Mouse (Mus musculus) Patski (cell line): ENCODE results near the gene Ipo8. TPM values are rescaled to one million over a fixed set of nuclear protein-coding genes. Genes with fewer than 3 reads are reported as not detected.
A peak's percentile ranks its signal among the peaks of the same experiment; 100 is the strongest.

ENCODE experiments used
- ATAC-seq: fragments of 100-300 bp; one replicate; pipeline ENCODE4 v1.8.0; 2021
- CTCF ChIA-PET: fragments of 350-600 bp; sonication (Branson Sonifier 250); formaldehyde crosslinking; loops from one replicate; lab custom pipeline; 2022; ENCODE audit warnings: inconsistent platforms; lab: Charles Lee
- POLR2A ChIA-PET: fragments of 350-600 bp; sonication (Branson Sonifier 250); formaldehyde crosslinking; loops from one replicate; lab custom pipeline; 2022; ENCODE audit warnings: antibody characterized with exemption, inconsistent platforms; lab: Charles Lee
- DNase-seq: peaks from one replicate; pipeline ENCODE4 v3.0.0-alpha.2; 2011; ENCODE audit warnings: low read depth, low spot score
- H3K27me3 ChIP-seq: fragments of 371-371 bp; one replicate; pipeline ENCODE4 v1.5.1; 2021
- CTCF ChIP-seq: fragments of 100-300 bp; IDR thresholded peaks from one replicate; pipeline ENCODE4 v1.5.1; 2021
- in situ Hi-C: fragments of 300-500 bp; cut with MboI; formaldehyde crosslinking; loops from 3 replicates; pipeline ENCODE4 v1.11.1; 2018; ENCODE audit warnings: low pct_unique_long_range_greater_than_20kb, mixed read lengths
- polyA plus RNA-seq: library from polyadenylated mRNA; unstranded; gene quantifications from one replicate; pipeline ENCODE4 v1.2.3, GENCODE M21; 2021

Ipo8 gene
- polyA plus RNA-seq, 1 experiment from 2014 or later = 51.6 TPM

DNA sequence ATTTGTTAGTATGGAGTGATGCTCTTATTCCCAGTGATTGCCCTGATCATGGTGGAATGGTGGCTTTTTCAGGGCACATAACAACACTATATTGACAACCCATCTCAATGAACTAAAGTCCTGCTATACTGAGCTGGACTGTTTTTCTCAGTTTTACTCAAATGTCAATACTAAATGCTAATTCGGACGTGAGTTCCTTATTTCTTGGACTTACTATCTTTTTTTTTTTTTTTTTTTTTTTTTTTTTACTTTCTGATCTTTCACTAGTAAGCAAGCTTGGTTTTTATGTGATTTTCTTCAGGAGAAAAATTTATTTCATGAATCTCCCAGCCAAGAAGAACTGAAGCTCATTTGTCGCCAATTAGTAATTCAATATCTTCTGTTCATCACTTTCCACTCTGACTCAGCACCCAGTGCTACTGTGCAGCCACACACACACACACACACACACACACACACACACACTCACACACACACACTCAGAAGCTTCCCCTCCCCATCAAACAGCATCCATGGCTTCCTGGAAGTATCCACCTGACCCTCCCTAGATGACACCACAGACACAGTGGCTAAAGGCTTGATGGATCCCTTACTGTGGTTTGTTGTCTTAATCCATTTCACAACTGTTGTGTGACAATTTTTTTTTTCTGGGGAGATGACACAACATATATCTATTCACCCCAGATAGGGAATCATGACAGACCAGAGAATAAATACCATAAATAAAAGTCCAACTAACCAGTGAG is 69.1 kb downstream of the Ipo8 start:
- ATAC-seq (peak; percentile 56), DNase-seq (no peak)
- in situ Hi-C loops = no loop called here
- POLR2A ChIA-PET = interaction anchor here (0.6 kb wide), 1 partner anchor 9 kb away, joined by 4 read pairs; no protein-coding TSS in a partner anchor
- CTCF ChIA-PET = interaction anchor here (0.6 to 1.7 kb wide), 5 partner anchors 9 to 517 kb away, joined by 3 to 5 read pairs (median 4); no protein-coding TSS in a partner anchor
- no peaks in the 10 kb centered on the region for H3K27me3 ChIP-seq
- no peak for TF ChIP-seq CTCF

DNA sequence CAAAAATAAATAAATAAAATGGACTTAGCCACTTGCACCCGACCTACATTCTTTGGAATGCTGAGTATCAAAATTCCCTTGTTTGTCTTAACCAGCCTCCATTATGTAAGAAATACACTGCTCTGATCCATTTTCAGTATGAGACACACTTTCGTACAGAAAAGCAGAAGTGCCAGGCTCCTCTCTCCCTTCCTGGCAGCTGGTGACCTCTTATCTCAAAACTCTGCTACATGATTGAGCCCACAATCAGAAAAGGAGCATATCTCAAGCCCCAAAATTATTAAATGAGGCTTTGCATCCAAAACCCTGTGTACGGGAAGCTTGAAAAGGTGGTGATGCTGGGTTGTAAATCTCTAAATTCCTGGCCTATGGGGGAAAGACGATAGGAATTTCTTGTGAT is 69.8 kb downstream of the Ipo8 start:
- DNase-seq (no peak), ATAC-seq (no peak)
- CTCF ChIA-PET = interaction anchor here (1.4 to 1.7 kb wide), 2 partner anchors 10 to 12 kb away, joined by 3 to 5 read pairs; no protein-coding TSS in a partner anchor
- POLR2A ChIA-PET = no interaction called here
- no peak for TF ChIP-seq CTCF
- no peaks in the 10 kb centered on the region for H3K27me3 ChIP-seq
- in situ Hi-C loops = no loop called here

GRCm38 (mm10) chr6:148756535-148756934 is 74.7 kb downstream of the Ipo8 start:
- ATAC-seq (peak; percentile 54), DNase-seq (no peak)
- POLR2A ChIA-PET = no interaction called here
- in situ Hi-C loops = no loop called here
- TF ChIP-seq CTCF = no peak
- H3K27me3 ChIP-seq = no peaks in the 10 kb centered on the region
- CTCF ChIA-PET = interaction anchor here (2.6 to 2.9 kb wide), 2 partner anchors 11 to 16 kb away, joined by 7 to 10 read pairs; no protein-coding TSS in a partner anchor

DNA sequence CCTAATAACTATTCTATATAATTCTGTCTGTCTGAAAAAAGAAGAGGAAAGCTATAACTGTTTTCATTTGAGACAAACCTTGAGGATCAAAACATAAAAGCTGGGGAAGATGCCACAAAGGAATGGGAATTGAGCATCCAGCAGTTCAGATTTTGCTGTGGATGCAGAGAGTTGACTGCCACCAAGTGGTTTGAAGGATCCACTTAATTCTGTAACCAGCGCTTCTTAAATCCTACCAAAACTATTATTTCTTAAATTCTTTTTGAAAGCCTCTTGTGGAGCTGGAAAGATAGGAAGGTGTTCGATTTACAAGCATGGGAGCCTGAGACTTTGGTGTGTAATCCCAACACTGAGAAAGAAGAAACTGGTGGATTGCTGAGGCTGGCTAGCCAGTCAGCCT is 79.9 kb downstream of the Ipo8 start:
- in situ Hi-C loops = no loop called here
- TF ChIP-seq CTCF = peak; percentile 53
- POLR2A ChIA-PET = no interaction called here
- no peak for DNase-seq
- CTCF ChIA-PET = interaction anchor here (0.6 to 1.6 kb wide), 3 partner anchors 9 to 500 kb away, joined by 3 to 4 read pairs (median 3); no protein-coding TSS in a partner anchor
- ATAC-seq = no peak
- H3K27me3 ChIP-seq = no peaks in the 10 kb centered on the region

DNA sequence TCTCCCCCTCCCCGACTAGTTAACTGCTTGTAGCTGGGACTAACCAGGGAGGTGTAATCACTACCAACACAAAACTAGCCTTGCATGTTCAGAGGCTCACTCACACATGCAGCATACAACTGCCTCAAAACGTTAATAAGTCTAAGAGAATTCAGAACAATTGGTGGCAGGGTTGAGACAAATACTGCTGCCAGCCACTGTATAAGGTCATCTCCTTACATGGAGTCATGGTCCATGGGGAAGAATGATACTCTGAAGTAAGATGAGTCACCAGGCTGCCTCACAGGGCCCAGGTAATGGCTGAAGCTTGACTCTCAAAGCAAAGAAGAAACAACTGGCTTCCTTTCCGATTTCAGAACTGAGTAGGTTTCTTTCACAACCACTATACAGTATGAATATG is 81.1 kb downstream of the Ipo8 start:
- ChIA-PET POLR2A (no interaction called here), CTCF (interaction anchor here (1.9 kb wide), 1 partner anchor 13 kb away, joined by 4 read pairs; no protein-coding TSS in a partner anchor)
- ATAC-seq (peak; percentile 51), DNase-seq (no peak)
- no peaks in the 10 kb centered on the region for H3K27me3 ChIP-seq
- in situ Hi-C loops = no loop called here
- TF ChIP-seq CTCF = no peak

DNA sequence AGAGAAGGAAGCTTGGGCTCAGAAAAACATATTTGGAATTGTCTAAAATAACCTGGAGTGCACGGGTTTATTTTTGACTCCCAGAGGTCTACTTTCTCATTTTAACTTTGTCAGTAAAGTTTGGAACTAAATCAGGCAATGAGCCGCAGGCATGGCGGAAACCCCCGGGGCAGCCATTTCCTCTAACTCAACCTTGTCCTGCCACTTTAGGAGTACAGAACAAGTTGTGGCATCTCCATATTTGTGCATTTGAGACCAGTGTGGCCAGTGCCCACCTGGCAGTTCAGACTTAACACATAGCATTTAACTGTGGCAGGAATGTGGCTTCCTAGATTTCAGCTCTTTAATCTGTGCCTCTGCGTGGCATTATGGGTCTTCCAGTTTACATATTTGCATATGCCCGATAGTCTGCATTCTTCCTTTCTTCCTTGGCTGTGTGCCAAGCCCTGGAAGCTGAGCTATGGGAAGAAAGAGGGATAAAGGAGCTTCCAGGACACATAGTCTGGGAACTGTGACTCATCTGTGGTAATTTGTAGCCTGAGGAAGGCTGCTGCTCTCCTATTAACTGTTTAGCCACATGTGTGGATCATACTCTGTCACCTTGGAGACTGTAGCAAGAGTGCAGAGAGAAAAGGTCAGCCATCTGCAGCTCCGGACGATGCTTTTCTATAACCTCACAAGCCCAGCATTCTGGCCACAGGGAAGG is 90.6 kb downstream of the Ipo8 start:
- ChIA-PET POLR2A (no interaction called here), CTCF (interaction anchor here (2.8 kb wide), 1 partner anchor 16 kb away, joined by 10 read pairs; no protein-coding TSS in a partner anchor)
- H3K27me3 ChIP-seq = no peaks in the 10 kb centered on the region
- TF ChIP-seq CTCF = no peak
- in situ Hi-C loops = no loop called here
- peak; percentile 99 for ATAC-seq
- peak; percentile 88 for DNase-seq

GRCm38 (mm10) chr6:148736390-148736789 is 94.9 kb downstream of the Ipo8 start:
- no peaks in the 10 kb centered on the region for H3K27me3 ChIP-seq
- DNase-seq (no peak), ATAC-seq (no peak)
- TF ChIP-seq CTCF = no peak
- in situ Hi-C loops = no loop called here
- POLR2A ChIA-PET = no interaction called here
- CTCF ChIA-PET = no interaction called here

- no peak for TF ChIP-seq CTCF
- DNase-seq (no peak), ATAC-seq (no peak)
- CTCF ChIA-PET = no interaction called here
- in situ Hi-C loops = no loop called here
- POLR2A ChIA-PET = no interaction called here
- no peaks in the 10 kb centered on the region for H3K27me3 ChIP-seq
Observed at GRCm38 (mm10) chr6:148734012-148734411, 97.3 kb downstream of the Ipo8 start.

- ATAC-seq = no peak
- no peaks in the 10 kb centered on the region for H3K27me3 ChIP-seq
- TF ChIP-seq CTCF = no peak
- ChIA-PET POLR2A (no interaction called here), CTCF (interaction anchor here (1.0 kb wide), 1 partner anchor 14 kb away, joined by 3 read pairs; no protein-coding TSS in a partner anchor)
- in situ Hi-C loops = no loop called here
- no peak for DNase-seq
Observed at GRCm38 (mm10) chr6:148732920-148733319, 98.3 kb downstream of the Ipo8 start.

DNA sequence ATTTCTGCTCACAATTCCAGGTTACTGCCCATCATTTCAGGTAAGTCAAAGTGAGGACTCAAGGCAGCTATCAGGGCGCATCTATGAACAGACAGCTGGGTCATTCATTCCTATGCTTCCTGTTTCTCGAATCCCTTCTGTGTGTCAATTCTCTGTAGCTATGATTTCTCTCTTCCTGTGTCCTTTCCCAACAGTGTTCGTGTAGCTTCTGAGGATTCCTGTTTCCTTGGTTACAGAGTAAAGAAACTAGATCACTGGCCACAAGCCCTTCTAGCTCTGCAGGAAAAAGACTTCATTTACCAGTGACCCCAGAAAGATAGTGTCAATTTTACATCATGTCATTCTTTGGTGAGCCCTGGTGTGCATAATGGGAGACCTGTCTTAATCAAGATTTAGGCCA is 102.7 kb downstream of the Ipo8 start:
- no peak for ATAC-seq
- POLR2A ChIA-PET = no interaction called here
- CTCF ChIA-PET = interaction anchor here (0.9 to 1.2 kb wide), 3 partner anchors 11 to 162 kb away, joined by 3 to 5 read pairs (median 4); no protein-coding TSS in a partner anchor

More for the DNA sequence above, 102.7 kb downstream of the Ipo8 start:
- DNase-seq = no peak
- TF ChIP-seq CTCF = no peak
- H3K27me3 ChIP-seq = no peaks in the 10 kb centered on the region
- in situ Hi-C loops = no loop called here
